Mouse (Mus musculus) hindbrain, postnatal 0 days (tissue): Measurements from ENCODE around the gene N4bp2. TPM values are rescaled to one million over a fixed set of nuclear protein-coding genes. Genes with fewer than 3 reads are reported as not detected.

Experiments used
- ATAC-seq: fragments of 200-750 bp; cut with Nextera tagmentation; 2 replicates; pipeline ENCODE4 v1.8.0; 2017; ENCODE audit warnings: mild to moderate bottlenecking, moderate TSS enrichment, moderate library complexity
- DNase-seq: peaks from one replicate; pipeline ENCODE4 v3.0.0-alpha.2; 2015; ENCODE audit warnings: low spot score
- H3K27ac ChIP-seq: fragments of 300-500 bp; sonication (generic); 2 replicates; pipeline ENCODE4 v1.5.1; 2014; ENCODE audit warnings: mild to moderate bottlenecking
- H3K27me3 ChIP-seq: fragments of 300-500 bp; sonication (generic); 2 replicates; pipeline ENCODE4 v1.6.1; 2014; ENCODE audit warnings: low read length, mixed read lengths; ENCODE audit not compliant: insufficient read depth
- H3K36me3 ChIP-seq: fragments of 300-500 bp; sonication (generic); 2 replicates; pipeline ENCODE4 v1.6.1; 2014; ENCODE audit warnings: low read length, mixed read lengths; ENCODE audit not compliant: insufficient read depth
- H3K4me1 ChIP-seq: fragments of 300-500 bp; sonication (generic); 2 replicates; pipeline ENCODE4 v1.6.1; 2014; ENCODE audit warnings: antibody characterized with exemption, low read length, mixed read lengths; ENCODE audit not compliant: insufficient read depth
- H3K4me2 ChIP-seq: fragments of 300-500 bp; sonication (generic); 2 replicates; pipeline ENCODE4 v1.6.1; 2014; ENCODE audit warnings: low read depth, mild to moderate bottlenecking, low read length, moderate library complexity, mixed read lengths
- H3K4me3 ChIP-seq: fragments of 300-500 bp; sonication (generic); 2 replicates; pipeline ENCODE4 v1.5.1; 2014; ENCODE audit warnings: low read length
- H3K9ac ChIP-seq: fragments of 300-500 bp; sonication (generic); replicated peaks from 2 replicates; pipeline ENCODE4 v1.6.1; 2014; ENCODE audit warnings: mild to moderate bottlenecking, low read length, moderate library complexity, mixed read lengths
- H3K9me3 ChIP-seq: fragments of 300-500 bp; sonication (generic); 2 replicates; pipeline ENCODE4 v1.6.1; 2016; ENCODE audit warnings: low read length, mixed read lengths
- CTCF ChIP-seq: IDR thresholded peaks from 2 replicates; pipeline ENCODE4 v1.5.1; 2016; ENCODE audit warnings: antibody characterized with exemption, control low read depth, low read depth
- WGBS: fragments of 180-500 bp; shearing (Covaris S2); extraction: QIAGEN DNeasy Blood & Tissue Kit; methylation state at CpG from one replicate; pipeline ENCODE4 v1.1.7; 2014; 5-methylcytosine and 5-hydroxymethylcytosine counted together
- polyA plus RNA-seq: library from polyadenylated mRNA; unstranded; fragments of >200 nt; fragmentation: Nextera tagmentation; extraction: Ambion mirVana; gene quantifications from 2 replicates; pipeline ENCODE4 v1.2.1, GENCODE M21; 2015
- total RNA-seq: library from RNA; depleted of rRNA; stranded (reverse); fragments of >200 nt; gene quantifications from 2 replicates; pipeline ENCODE4 v1.2.3, GENCODE M21; 2014

The N4bp2 gene
- total and polyA plus RNA-seq, 2 experiments from 2014 or later, result 10.0 to 27.4 TPM

GRCm38 (mm10) chr5:65842947-65843346 is 79.6 kb downstream of the N4bp2 start:
- Histone ChIP-seq H3K36me3 (no peaks in the 10 kb centered on the region), H3K9ac (no peak overlapping the region), H3K4me1 (no peaks in the 10 kb centered on the region), H3K9me3 (no peaks in the 10 kb centered on the region), H3K4me2 (no peak overlapping the region), H3K27me3 (no peaks in the 10 kb centered on the region), H3K27ac (no peak overlapping the region), H3K4me3 (no peak overlapping the region)
- TF ChIP-seq CTCF, result no peak
- ATAC-seq (no peak), DNase-seq (no peak)
- WGBS, result 93% methylated on average over 7 of the region's 7 CpGs

GRCm38 (mm10) chr5:65846534-65846933 is 83.2 kb downstream of the N4bp2 start:
- Histone ChIP-seq H3K4me3 (no peak overlapping the region), H3K4me2 (no peak overlapping the region), H3K36me3 (no peaks in the 10 kb centered on the region), H3K27me3 (no peaks in the 10 kb centered on the region), H3K9me3 (no peaks in the 10 kb centered on the region), H3K4me1 (no peaks in the 10 kb centered on the region), H3K9ac (no peak overlapping the region), H3K27ac (no peak overlapping the region)
- DNase-seq (no peak), ATAC-seq (no peak)
- WGBS, result 85% methylated on average over 8 of the region's 8 CpGs
- TF ChIP-seq CTCF, result no peak

DNA sequence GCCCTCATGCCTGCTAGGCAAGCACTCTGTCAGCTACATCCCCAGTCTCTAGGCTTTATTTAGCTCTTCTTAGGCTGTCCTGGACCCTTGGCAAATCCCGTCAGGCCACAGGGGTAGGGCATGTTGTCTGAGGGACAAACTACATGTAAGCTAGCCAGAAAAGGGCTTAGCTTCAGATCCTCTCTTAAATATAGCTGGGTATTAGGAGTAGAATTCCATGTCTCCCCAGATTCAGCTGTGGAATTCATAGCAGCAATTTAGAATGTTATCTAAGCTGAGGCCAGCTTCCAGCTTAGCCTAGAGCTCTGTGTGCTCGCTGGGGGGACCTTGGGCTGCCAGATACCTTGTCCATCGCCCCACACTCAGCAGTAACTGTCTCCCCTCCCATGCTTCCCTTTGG is 83.6 kb downstream of the N4bp2 start:
- H3K36me3 ChIP-seq, result no peaks in the 10 kb centered on the region
- TF ChIP-seq CTCF, result no peak
- WGBS, result 84% methylated on average over 3 of the region's 3 CpGs
- H3K27ac ChIP-seq, result no peak overlapping the region
- no peak overlapping the region for H3K4me3 ChIP-seq
- H3K4me1 ChIP-seq, result no peaks in the 10 kb centered on the region
- no peaks in the 10 kb centered on the region for H3K9me3 ChIP-seq
- no peaks in the 10 kb centered on the region for H3K27me3 ChIP-seq
- no peak overlapping the region for H3K4me2 ChIP-seq
- H3K9ac ChIP-seq, result no peak overlapping the region
- ATAC-seq (no peak), DNase-seq (no peak)

DNA sequence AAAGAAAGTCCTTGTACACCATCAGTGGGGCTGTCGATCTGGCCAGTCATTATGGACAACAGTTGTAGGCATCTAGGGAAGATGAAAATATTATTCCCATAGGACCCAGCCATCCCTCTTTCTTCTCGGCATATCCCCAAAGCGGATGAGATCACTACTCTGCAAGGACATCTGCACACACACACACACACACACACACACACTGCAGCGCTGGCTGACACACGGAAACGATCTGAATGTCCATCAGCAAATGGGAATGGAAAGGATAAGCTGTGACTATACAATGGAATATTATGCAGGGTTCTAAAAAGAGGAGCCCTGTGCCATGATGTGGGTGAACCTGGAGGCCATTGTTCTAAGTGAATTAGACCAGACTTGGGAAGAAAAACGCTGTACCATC is 84.3 kb downstream of the N4bp2 start:
- Histone ChIP-seq H3K4me1 (no peaks in the 10 kb centered on the region), H3K27me3 (no peaks in the 10 kb centered on the region), H3K4me3 (no peak overlapping the region), H3K9me3 (no peaks in the 10 kb centered on the region), H3K4me2 (no peak overlapping the region), H3K27ac (no peak overlapping the region), H3K9ac (no peak overlapping the region), H3K36me3 (no peaks in the 10 kb centered on the region)
- ATAC-seq, result no peak
- no peak for TF ChIP-seq CTCF
- no peak for DNase-seq
- WGBS, result 86% methylated on average over 7 of the region's 7 CpGs

DNA sequence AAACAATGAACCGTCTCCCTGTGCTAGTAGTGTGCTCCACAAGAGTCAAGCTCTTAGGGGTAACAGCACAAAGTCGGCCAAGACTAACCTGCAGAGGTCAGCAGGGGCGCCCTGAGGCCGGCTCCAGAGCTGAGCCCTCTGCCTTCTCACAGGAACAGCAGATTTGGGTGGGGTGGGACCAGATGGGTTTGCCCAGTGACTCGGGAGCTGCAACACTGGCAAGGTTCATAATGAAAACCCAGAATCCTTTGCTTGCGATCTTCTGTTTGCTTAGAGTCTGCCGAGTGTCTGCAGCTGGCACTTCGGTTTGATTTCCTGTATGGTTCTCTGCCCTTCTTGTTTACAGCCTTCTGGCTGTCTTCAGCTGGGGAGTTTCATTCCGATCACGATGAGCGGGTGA is 87.4 kb downstream of the N4bp2 start:
- no peak for TF ChIP-seq CTCF

GRCm38 (mm10) chr5:65854786-65855191 is 91.5 kb downstream of the N4bp2 start:
- H3K27me3 ChIP-seq, result no peaks in the 10 kb centered on the region

More for the DNA sequence above, 87.4 kb downstream of the N4bp2 start:
- H3K36me3 ChIP-seq, result no peaks in the 10 kb centered on the region
- no peaks in the 10 kb centered on the region for H3K4me1 ChIP-seq
- DNase-seq (no peak), ATAC-seq (no peak)
- no peaks in the 10 kb centered on the region for H3K9me3 ChIP-seq
- H3K4me2 ChIP-seq, result no peak overlapping the region
- H3K27ac ChIP-seq, result no peak overlapping the region
- H3K27me3 ChIP-seq, result no peaks in the 10 kb centered on the region
- WGBS, result 61% methylated on average over 11 of the region's 11 CpGs
- no peak overlapping the region for H3K4me3 ChIP-seq
- H3K9ac ChIP-seq, result no peak overlapping the region

GRCm38 (mm10) chr5:65855571-65855970 is 92.2 kb downstream of the N4bp2 start:
- Histone ChIP-seq H3K9ac (no peak overlapping the region), H3K4me2 (no peak overlapping the region), H3K36me3 (no peaks in the 10 kb centered on the region), H3K9me3 (no peaks in the 10 kb centered on the region), H3K27ac (no peak overlapping the region), H3K4me3 (no peak overlapping the region), H3K4me1 (no peaks in the 10 kb centered on the region), H3K27me3 (no peaks in the 10 kb centered on the region)
- no peak for TF ChIP-seq CTCF
- no peak for DNase-seq
- ATAC-seq, result no peak
- 74% methylated on average over 3 of the region's 3 CpGs for WGBS

More at GRCm38 (mm10) chr5:65854786-65855191, 91.5 kb downstream of the N4bp2 start:
- H3K9ac ChIP-seq, result no peak overlapping the region
- no peak overlapping the region for H3K4me2 ChIP-seq
- H3K9me3 ChIP-seq, result no peaks in the 10 kb centered on the region
- ATAC-seq, result no peak
- no peak for DNase-seq
- TF ChIP-seq CTCF, result no peak
- H3K4me3 ChIP-seq, result no peak overlapping the region
- H3K36me3 ChIP-seq, result no peaks in the 10 kb centered on the region
- H3K4me1 ChIP-seq, result no peaks in the 10 kb centered on the region
- WGBS, result 44% methylated on average over 8 of the region's 8 CpGs
- no peak overlapping the region for H3K27ac ChIP-seq
